Mouse (Mus musculus): Measurements from ENCODE around the gene Podxl2.

The Podxl2 gene

GRCm38 (mm10) chr6:88800735-88801134, 74.1 kb downstream of the Podxl2 start:
- no peak for DNase-seq (ENCODE audit: low spot score)

- DNase-seq (ENCODE audit: low spot score), result no peak
Measured at GRCm38 (mm10) chr6:88800191-88800590, 74.7 kb downstream of the Podxl2 start.

DNA sequence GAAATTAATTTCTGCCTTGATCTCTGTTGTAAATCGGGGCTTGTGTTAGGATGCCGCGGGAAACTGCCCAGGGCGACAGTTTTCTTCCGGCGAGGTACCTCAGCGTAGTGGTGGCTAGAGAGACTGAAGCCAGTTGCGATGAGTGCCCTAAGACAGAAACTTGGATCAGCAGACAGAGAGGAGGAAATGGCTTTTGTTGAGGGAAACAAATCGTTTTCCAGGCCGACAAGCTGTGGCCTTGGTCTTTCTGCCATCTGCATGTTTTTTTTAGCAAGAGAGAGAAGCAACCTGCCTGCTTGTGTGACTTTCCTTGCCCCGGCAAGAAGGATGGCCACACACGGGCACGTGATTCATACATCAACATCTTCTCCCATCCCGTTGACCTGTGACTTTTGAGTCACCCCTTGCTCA, 80.3 kb downstream of the Podxl2 start:
- DNase-seq (ENCODE audit: low spot score), result no peak

GRCm38 (mm10) chr6:88793872-88794271, 81.0 kb downstream of the Podxl2 start:
- DNase-seq (ENCODE audit: low spot score), result no peak

- no peak for DNase-seq (ENCODE audit: low spot score)
Measured at GRCm38 (mm10) chr6:88793243-88793642, 81.6 kb downstream of the Podxl2 start.
